Mouse (Mus musculus): ENCODE measurements around the gene Klhl7.

The Klhl7 gene

DNA sequence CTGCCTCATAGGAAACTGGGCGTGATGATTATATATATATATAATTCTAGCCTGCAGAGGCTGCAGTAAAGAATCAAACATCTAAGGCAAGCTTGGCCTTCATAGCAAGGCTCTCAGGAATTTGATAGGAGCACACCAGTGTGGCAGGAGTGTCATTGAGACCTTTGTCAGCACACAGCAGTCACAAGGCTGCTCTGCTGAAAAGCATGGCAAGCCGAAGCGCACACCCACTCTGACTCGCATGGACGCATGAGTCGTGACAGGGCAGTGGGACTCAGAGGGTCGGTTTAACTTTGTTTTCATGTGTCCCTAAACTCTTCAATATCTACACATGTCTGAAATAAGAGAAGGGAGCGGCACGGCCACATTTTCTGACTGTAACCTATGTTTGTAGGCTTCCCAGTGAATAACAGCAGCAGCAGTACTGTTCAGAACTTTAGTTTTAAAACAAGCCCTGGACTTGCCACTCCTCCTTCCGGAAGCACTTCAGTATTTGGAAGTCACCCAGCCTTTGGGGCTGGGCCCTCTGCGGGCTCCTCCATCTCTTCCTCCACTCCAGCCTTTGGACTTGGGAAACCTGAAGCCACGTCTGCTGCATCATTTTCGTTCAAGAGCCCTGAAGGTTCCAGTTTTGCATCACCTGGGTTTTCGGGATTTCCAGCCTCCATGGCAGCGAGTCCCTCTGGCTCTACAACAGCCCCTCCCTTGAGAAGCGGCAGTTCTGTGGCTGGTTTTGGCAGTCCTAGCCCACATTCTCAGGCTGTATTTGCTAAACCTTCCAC lies 81.3 kb downstream of the Klhl7 start:
- DNase-seq (ENCODE audit: low spot score) = no peak

DNA sequence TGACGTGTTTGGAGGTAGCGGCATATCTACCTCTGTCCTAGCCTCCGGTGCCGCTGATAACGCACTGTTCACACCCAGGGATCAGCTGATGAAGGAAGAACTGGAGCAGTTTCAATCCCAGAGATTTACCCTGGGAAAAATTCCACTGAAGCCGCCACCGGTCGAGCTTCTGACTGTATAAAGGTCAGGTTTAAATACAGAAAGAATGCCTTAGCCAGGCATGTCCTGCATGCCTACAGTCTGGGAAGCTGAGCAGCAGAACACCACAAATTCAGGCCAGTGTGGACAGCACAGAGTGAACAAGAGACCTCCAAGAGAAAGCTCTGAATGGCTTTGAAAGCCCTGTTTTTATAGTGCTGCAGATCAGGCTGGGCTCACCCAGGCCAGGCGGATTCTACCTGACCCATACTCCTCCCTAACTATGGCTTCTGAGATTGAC lies 81.9 kb downstream of the Klhl7 start:
- DNase-seq (ENCODE audit: low spot score) = no peak

DNA sequence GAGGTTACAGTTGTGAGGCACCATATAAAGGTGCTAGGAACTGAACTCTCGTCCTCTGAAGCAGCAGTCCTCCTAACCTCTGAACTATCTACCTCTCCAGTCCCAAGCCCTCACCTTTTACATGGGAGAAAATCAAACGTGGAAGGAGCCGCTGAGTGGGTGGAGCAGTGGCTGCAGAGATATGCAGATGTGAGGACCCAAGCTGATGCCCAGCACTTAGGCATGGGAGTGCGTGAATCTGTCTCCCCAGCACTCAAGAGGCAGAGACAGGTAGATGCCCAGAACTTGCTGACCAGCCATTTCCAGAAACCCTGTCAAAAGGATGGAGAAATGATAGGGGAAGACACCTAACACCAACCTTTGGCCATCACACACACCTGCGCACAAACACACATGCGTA lies 82.7 kb downstream of the Klhl7 start:
- no peak for DNase-seq (ENCODE audit: low spot score)

DNA sequence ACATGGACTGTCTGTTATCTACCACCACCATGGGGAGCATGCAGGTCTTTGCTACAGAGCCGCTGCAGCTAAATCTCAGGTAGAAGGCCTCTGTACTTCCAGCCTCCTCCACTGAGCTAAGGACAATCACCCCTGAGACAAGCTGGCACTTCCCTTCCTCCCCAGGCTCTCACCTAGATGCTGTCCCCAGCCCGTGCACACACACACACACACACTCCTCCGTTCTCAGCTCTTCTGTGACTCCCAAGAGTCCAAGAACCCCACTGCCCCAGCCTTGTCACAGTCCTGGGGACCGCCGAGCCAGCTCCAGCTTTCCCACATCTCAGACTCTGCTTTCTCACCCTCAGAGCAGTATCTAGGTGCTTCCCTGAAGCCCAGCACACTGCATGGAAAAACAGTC lies 83.6 kb downstream of the Klhl7 start:
- DNase-seq (ENCODE audit: low spot score) = no peak

GRCm38 (mm10) chr5:24188476-24188875 lies 88.1 kb downstream of the Klhl7 start:
- no peak for DNase-seq (ENCODE audit: low spot score)

DNA sequence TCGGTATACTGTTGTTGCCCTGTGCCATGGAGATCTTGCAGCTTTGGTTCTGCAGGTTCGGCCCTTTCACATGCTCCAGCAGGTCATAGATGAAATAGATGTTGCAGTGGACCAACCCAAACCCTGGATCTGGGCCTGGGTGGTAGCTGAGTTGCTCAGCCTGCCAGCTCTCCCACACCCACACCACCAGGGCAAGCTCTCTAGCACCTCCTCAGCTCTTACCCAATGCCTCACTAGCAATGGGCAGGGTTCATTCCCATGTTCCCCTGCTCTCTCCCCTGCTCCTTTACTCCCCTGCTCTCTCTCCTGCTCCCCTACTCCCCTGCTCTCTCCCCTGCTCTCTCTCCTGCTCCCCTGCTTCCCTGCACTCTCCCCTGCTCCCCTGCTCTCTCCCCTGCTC lies 91.4 kb downstream of the Klhl7 start:
- no peak for DNase-seq (ENCODE audit: low spot score)

DNA sequence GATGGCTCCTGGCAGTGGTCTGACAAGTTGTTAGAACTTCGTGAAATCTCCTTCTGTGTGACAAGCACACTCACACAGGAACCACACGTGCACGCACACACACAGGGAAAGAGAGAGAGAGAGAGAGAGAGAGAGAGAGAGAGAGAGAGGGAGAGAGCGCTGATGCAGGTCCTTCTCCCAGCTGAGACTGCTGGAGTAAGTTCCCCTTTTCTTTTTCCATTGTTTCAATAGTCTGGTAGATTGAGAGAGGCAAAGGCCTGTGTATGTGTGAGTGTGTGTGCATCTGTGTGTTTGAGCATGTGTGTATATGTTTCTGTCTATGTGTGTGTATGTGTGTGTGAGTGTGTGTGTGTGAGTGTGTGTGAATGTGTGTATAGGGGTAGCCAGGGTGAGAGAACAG lies 100.6 kb downstream of the Klhl7 start:
- no peak for DNase-seq (ENCODE audit: low spot score)

DNA sequence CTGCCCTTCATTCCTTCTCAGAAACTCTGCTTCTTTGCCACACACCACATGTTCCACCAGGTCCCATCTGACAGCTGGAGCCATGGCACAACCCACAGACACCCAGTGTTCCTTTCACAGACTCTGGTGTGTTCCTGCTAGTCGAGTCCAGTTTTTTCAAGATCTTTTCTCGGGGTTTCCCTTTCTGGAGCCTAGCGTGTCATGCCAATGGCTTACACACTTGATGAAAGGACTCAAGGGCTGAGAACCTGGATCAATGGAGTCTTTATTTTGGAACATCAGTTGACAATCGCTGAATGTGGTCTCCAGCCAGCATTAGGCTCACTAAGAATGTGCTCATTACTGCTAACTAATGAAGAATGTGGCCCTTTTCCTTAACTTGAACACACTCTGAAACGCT lies 102.1 kb downstream of the Klhl7 start:
- no peak for DNase-seq (ENCODE audit: low spot score)

DNA sequence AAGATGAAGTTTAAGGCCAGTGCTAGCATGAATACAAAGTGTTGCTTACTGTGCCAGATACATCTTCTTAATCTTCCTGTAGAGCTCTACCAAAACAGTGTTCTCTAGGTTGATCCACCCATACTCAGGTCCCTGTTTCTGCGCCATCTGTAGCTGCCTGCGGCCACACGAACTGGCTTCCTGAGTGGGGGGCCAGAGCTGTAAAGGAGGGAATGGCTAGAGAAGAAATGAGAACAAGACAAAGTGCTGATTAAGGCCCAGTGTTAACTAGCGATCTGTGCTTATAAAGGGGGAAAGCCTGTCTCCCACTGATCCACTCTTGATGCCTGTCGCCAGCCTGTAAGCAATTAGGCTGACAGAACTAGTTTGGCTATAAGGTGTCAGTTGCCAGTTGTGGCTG lies 102.9 kb downstream of the Klhl7 start:
- DNase-seq (ENCODE audit: low spot score) = no peak

DNA sequence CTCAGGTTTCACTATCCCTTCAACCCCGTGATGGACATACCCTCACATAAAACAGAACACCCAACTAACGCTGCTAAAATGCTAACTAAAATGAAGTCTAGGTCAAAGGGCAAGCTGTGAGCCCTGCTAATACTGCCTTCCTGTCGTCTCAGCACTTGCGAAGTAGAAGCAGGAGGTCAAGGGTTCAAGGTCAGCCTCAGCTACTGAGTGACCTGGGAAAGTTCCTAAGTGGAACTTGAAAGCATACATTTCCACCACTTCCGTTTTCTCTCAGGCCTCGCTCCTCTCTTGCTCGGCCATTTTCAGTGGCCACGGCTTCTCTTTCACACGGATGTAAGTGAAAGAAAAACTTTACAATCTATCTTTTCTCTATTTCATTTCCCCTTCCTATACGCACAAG lies 107.6 kb downstream of the Klhl7 start:
- no peak for DNase-seq (ENCODE audit: low spot score)

- DNase-seq (ENCODE audit: low spot score) = no peak
Observed at GRCm38 (mm10) chr5:24208505-24208904, 108.1 kb downstream of the Klhl7 start.

Measured in ovary, postnatal 10 days (tissue).